Mouse (Mus musculus): ENCODE results near the gene Zdhhc18.

Gene Zdhhc18

DNA sequence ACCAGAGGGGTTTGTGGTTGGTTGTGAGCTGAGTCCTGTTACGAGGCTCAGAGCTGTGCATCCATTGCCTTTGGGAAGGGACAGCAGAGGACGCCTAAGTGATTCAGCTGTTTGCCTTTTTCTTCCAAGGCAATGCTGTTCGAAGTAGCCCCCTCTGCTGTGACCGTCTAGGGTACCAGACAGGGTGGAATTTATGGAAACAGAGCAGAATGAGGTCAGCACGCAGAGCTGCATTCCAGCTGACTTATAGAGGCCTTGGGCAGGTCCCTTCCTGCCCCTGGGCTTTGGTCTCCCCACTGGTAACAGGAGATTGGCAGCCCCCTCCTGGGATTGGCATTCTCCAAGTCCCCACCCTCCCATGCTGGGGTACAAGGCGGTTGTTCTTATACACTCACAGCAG, 45.1 kb downstream of the Zdhhc18 start:
- DNase-seq (ENCODE audit: low read depth, low spot score) = no peak

DNA sequence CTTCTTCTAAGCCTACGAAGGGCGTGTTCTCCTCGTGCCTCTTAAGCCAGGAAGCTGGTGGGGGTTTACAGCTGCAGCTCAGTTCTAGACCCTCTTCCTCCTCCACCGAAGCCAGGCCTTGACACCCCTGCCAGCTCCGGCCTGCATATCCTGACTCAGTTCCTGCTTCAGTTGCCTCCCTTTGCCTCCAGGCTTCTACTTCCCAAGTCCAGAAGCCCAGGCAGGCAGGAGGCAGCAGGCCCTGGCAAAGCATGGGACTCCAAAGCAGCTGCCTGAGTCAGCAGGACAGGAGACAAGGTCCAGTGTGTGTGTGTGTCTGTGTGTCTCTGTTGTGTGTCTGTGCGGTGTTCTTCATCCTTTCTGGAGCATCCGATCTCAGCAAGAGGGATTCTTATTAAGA, 45.8 kb downstream of the Zdhhc18 start:
- no peak for DNase-seq (ENCODE audit: low read depth, low spot score)

DNA sequence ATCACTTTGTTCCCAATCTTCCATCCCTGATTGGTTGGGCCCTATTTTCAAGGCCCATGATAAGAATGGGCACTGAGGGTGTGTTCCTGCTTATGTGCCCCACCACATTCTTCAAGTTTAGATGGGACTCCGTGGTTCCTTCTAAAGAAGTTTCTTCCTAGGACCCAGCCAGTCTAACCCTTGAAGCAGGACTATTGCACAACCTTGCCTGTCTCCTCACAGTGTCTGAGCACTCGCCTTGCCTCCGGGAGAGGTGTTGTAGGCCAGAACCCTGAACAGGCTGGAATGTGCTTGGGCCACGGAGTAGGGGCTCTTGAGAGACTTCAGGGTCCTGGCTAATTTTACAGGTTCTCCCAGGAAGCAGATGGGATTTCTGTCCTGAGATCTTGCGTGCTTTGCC, 46.9 kb downstream of the Zdhhc18 start:
- DNase-seq (ENCODE audit: low read depth, low spot score) = no peak

DNA sequence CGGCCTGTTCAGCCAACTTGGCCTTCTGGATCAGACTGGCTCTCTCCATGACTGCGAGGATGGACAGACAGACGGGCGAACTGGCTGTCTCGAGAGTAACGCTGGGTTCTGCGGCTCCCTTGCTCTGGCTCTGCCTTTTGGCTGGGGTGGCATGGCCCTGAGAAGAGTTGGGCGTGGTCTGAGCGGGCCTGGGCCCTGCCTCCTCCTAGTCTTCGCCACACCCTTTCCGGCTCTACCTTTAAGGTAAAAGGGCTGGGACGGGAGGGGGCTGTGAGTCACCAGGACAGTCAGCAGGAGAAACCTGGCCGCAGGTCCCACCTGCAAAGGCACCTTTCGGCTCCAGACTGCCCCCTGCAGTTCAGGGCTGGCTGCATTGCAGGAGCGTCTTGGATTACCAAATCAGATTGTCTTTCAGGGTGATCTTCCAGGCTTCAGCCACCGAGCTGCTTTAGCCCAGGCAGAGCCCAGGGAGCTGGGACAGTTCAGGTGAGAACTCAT, 48.2 kb downstream of the Zdhhc18 start, which contains the start of gene Sfn:
TSS of gene Sfn (minus strand) at position 448 of the 498 bp plus-strand sequence.
- no peak for DNase-seq (ENCODE audit: low read depth, low spot score)

DNA sequence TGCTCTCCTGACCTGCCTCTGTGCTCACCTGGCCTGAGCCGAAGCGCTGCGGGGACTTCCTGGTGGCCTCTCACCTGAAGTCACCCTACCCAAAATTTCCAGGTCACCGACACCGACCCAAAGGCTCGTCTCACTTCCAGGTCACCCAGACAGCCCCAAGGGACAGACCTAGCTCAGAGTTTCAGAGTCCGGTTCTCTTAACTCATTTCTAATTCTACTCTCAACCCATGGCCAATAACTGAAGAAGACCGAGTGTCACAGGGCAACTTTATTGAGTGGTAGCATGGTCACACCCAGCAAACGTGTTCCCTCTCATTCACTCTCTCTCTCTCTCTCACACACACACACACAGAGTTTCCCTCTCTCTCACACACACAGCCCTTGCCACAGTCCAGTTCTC, 49.6 kb downstream of the Zdhhc18 start:
- DNase-seq (ENCODE audit: low read depth, low spot score) = no peak

DNA sequence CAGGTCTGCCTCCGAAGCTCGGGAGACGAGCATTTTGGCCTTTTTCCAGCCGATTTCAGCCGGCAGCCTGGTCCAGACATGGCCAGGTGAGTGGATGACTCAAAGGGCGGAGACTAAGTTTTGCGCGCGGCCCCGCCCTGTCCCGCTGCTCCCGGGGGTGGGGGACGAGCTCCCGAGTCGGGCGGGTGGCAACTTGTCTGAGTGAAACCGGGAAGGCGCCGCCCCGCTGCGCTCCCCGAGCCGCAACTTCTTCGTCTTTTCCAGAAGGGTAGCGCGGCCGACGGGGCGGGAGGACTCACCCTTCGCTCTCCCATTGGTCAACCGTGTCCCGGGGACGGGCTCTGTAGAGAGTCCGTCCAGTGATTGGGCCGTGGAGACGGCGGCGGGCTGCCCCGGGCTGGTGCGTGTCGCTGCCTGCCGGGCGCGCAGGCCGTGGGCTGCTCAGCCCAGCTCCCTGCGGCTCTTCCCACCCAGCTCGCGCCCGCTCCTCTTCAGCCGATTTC, 50.3 kb downstream of the Zdhhc18 start:
- peak; percentile 58 for DNase-seq (ENCODE audit: low read depth, low spot score)

DNA sequence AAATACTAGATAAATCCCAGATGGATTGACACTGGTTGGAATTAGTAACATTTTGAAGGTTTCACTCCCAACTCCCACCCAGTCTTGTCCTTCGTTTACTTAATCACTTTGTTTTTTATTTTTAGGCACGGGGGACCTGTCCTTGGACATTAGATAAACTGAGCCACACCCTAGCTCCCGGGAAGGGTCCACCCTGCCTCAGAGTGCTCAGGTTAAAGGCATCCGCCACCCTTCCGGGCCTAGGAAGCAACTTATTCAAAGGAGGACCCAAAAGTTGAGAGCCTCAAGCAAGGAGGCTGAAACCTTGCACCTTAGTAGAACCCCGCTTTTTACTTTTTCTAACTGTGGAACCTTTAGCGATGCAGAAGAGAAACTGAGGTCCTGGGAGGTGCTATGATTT, 50.8 kb downstream of the Zdhhc18 start:
- DNase-seq (ENCODE audit: low read depth, low spot score) = no peak

DNA sequence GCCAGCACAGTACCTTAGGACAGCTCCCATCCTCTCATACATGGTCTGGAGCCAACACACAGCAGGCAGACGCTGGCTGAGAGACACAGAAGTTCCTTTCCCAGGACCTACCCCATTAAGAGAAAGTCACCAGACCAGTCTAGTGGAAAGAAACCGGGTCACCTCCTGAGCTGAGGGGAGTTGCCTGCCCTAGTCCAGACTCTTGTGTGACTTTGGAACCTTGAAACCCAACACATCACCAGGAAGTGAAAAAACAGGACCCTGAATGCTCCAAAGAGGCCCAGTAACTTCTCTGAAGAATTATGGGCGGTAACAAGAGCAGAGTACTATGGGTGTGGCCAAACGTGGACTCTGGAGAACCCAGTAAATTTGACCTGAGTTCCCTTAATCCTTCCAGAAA, 51.3 kb downstream of the Zdhhc18 start:
- no peak for DNase-seq (ENCODE audit: low read depth, low spot score)

DNA sequence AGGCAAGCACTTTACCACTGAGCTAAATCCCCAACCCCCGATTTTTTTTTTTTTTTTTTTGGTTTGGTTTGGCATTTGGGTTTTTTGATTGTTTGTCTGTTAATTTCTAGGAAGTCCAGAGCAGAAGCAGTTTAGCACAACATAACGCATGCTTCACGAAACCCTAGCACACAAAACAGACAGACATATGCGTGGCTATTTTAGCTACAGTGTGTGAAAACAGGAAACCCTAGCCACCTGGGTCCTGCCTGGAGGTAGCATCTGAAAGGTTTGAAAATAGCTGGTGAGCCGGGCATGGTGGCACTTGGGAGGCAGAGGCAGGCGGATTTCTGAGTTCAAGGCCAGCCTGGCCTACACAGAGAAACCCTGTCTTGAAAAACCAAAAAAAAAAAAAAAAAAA, 53.9 kb downstream of the Zdhhc18 start:
- DNase-seq (ENCODE audit: low read depth, low spot score) = no peak

DNA sequence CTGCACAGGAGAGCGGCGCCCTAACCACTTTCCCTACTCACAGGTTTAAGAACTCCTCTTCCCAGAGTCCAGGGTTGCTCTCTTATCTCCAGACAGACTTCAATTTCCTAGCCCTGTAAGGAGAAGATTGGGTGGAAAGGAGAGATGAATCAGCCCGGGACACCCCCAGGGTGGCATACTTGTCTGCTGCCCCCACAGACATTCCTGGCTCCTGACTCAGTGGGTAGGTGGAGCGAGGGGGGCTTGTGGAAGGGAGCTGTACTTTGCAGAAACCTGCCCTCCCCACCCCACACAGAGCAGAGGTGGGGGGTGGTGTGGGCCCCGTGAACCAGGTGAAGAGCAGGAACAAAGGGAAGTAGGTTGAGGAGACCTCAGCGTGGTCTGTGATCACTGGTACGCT, 54.4 kb downstream of the Zdhhc18 start:
- no peak for DNase-seq (ENCODE audit: low read depth, low spot score)

DNA sequence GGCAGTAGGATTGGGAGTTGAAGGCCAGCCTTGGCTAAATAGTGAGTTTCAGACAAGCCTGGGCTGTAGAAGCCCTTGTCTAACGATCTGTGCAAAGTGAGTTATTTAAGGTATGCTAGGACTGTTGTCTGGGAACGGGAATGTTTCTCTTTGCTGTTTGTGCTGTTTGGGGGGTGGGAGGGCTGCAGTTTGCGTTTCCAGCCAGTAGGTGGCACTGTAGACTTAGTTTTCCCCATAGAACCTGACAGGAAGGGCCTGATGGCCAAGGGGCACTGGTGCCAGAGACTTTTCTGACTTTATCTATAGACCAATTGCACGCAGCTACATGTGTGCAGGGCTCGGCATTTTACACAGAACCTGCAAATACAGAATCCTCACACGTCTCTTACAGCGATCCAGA, 57.4 kb downstream of the Zdhhc18 start:
- DNase-seq (ENCODE audit: low read depth, low spot score) = peak; percentile 69

DNA sequence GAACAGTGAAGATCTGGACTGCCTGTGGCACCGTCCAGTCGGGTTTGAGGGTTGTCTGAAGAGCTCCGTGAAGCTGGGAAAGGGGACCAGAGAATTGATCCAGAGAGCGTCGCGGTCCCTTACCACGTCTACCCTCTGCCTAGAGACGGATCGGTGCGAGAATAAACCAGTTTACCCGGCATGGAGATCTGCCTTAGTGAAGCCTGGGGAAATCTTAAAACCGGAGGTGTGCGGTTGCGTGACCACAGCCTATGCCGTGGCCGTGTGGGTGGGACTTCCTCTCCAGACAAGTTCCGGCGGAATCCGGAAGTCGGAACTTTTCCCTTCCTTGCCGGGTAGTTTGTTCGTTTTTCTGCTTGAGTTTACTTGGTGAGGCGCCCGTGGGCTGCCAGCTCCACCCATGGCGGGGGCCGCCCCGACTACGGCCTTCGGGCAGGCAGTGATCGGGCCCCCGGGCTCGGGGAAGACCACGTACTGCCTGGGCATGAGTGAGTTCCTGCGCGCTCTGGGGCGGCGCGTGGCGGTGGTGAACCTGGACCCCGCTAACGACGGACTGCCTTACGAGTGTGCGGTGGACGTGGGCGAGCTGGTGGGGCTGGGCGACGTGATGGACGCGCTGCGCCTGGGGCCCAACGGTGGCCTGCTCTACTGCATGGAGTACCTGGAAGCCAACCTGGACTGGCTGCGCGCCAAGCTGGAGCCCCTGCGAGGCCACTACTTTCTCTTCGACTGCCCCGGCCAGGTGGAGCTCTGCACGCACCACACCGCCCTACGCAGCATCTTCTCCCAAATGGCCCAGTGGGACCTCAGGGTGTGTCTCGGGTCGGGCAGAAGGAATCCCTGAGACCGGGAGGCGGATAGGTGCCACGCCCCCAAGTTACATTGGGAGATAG, 65.6 kb downstream of the Zdhhc18 start, which contains the start of gene Gpn2:
TSS of gene Gpn2 (plus strand) at position 304 of the 893 bp plus-strand sequence.
- DNase-seq (ENCODE audit: low read depth, low spot score) = peak; percentile 75

DNA sequence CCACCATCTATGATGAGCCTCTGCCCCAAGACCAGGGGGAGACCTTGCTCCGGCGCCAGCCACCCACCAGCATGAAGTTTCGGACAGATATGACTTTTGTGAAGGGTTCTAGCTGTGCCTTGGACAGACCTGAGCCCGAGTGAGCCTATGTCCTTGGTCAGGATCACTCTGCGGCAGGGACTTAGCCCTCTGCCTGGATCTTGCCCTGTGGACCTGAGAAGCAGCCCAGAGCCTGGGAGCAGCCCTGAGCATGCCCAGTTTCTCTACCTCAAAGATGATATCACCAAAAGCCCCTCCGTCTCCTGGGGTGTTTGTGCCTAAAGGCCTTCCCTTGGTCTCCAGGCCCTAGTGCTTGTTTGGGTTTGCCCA, 66.3 kb downstream of the Zdhhc18 start:
- DNase-seq (ENCODE audit: low read depth, low spot score) = no peak

DNA sequence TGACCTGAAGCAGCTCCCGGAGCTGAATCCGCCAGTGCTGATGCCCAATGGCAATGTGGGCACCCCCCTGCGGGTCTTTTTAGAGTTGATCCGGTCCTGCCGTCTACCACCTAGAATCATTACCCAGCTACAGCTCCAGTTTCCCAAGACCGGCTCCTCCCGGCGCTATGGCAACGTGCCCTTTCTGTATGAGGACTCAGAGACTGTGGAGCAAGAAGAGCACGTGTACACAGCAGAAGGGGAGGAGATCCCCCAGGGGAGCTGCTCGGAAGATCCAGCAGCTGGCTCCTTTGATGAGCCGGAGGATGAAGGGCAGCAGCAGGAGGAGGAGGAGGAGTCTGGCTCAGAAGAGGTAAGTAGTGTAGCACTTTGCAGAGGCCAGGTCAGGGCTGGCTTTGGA, 72.0 kb downstream of the Zdhhc18 start:
- DNase-seq (ENCODE audit: low read depth, low spot score) = no peak

DNA sequence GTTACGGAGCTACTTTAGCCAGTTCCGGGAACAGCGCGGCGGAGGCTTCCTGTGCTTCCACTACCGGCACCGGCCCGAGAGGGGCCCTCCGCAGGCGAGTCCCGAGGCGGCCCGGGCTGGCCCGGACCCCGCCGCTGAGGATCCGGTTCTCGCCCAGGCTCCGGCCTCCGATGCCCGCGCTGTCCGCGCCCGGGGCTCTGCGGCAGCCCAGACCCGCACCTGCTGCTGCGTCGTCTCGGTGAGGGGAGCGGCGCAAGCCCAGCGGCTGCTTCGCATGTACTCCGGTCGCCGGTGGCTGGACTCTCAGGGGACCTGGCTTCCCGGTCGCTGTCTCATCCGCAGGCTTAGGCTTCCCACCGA, 75.1 kb downstream of the Zdhhc18 start:
- no peak for DNase-seq (ENCODE audit: low read depth, low spot score)

DNA sequence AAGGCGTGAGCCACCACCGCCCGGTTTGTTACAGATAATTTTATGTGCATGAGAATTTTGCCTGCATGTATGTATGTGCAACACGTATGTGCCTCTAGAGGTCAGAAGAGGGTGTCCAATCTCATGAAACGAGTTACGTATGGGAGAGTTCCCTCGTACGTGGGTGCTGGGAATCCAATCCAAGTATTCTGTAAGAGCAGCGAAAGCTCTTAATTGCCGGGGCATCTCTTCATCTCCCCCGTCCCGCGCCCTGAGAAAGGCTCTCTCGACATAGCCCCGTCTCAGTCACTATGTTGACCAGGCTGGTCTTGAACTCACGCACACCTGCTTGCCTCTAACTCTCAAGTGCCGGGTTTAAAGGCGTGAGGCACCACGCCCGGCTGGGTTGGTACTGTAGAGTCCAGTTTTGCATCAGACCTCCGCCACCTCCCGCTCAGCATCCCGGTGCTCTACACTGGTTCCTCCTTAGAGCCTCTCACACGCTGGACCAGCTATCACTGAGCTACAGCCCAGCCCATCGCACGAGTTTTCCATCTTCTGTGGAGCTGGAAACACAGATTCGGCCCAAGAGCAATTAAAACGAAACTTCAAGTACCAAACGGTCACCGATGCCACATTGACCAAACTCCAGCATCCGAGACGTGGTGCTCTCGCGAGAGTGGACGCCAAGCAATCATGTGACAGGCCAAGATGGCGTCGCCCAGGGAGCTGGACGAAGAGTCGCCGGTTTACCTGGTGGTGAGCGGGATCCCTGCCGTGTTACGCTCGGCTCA, 75.7 kb downstream of the Zdhhc18 start, which contains the start of gene Gpatch3:
TSS of gene Gpatch3 (plus strand) at position 676 of the 773 bp plus-strand sequence.
- DNase-seq (ENCODE audit: low read depth, low spot score) = peak; percentile 90

DNA sequence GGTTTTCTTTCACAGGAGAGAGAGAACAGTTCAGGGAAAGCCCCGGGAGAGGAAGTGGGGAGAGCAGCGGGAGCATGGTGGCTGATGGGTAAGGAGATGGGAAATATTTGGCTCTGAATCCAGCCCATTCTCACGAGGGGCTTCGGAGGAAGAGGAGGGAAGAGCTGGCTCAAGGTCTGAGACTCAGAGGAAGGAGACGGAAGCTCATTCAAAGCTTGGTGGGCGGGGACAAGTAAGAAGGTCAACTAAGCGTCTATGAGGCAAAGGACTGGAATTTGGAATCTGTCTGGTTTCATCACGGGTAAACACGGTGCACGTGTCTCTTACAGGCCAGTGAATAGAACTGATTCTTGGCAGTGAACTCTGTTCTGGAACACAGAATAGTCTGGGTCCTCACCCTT, 79.9 kb downstream of the Zdhhc18 start:
- DNase-seq (ENCODE audit: low read depth, low spot score) = no peak

DNA sequence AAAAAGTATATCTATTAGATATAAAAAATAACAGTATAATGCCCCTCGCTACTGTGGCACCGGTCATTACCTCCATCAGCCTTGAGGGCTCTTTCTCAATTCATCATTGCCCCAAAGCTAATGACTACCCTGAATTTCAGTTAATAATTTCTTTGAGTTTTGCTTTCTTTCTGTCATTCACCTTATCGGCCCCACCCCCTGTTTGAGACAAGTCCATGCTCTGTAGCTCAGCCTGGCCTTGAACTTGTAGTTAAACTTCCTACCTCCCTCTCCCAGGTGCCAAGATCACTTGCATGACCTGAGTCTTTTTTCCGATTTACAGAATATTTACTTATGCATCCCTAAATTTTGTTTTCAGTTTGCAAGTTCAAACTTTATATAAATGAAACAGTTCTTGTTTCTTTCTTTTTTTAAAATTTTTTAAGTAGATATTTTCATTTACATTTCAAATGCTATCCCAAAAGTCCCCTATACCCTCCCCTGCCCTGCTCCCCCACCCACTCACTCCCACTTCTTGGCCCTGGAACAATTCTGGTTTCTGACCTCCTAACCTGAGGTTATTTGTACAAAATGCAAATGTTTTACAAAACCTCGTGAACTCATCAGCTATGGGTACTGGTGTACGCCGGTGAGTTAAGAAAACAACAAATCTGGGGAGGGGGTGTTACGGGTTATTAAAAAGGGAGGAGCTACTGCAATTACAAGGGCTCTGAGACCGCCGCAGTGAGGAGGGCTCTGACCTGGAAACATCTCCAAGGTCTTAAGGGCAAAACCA, 80.5 kb downstream of the Zdhhc18 start:
- DNase-seq (ENCODE audit: low read depth, low spot score) = no peak

DNA sequence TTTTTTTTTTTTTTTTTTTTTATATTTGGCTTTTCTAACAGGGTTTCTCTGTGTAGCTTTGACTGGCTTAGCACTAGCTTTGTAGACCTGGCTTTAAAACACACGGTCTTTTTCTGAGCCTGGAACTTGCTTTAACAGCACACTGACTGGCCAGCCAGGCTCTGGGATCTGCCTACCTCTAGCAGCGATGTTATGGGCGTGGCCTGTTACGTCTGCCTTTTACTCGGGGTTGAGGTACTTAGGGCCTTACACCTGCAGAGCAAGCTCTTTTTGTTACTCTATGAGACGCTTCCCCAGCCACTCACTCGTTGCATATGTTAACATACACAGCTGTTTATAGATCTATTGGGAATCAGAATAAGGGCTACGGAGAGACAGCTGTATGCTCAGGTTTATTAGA, 82.7 kb downstream of the Zdhhc18 start:
- no peak for DNase-seq (ENCODE audit: low read depth, low spot score)

DNA sequence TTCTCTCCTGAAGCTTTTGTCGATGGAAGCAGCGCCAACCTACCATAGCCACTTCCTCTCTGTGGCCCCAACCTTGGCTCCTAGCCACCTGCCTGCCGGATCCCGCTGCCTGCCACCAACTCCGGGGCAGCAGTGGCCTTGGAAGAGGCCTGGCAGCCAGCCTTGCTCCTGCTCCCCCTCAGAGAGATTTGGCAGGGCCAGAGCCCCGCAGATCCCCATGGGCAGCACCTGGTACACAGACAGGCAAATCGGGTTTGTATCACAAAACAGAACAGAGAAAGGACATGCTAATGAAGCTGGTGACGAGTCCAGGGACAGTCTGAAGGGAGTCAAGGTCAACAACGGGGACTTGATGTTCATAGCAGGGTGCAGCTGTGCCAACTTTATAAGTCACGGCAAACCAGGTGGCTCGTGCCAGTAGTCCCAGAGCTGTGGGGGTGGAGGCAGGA, 86.8 kb downstream of the Zdhhc18 start:
- no peak for DNase-seq (ENCODE audit: low read depth, low spot score)

DNA sequence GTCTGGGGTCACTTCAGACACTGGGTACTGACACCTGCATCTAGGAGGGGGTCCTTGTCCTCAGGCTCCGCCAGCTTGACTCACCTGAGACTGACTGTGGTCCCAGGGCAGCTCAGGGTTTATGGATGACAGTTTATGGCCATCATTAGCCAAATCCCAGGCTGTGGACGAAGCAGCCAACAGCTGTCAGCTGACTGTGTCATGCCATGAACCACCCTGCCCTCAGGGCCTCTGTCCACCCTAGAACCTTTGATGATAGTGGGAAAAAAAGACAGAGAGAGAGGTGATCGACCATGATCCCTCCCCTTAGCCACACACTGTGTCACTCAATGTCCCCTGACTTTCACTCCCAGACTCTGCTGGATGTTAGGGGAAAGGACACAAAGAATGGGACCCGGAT, 88.3 kb downstream of the Zdhhc18 start:
- no peak for DNase-seq (ENCODE audit: low read depth, low spot score)

DNA sequence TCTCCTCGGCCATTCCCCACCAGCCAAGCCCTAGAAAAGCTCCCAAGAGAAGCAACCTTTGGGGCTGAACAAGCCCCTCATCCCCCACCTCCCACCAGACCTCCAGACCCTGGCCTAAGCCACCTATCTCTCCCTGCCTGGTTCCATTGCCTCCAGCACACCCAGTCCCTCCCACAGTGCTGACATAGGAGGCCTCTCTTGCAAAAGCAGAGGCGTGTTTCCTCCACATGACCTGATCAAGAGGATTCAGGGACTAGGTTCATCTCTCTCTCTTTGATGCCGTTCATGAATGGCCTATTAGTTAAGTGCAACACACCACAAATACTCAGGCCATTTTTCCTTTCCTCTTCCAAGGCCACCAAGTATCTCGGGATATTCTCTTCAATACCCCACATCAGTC, 90.1 kb downstream of the Zdhhc18 start:
- DNase-seq (ENCODE audit: low read depth, low spot score) = no peak
